29 mouse cellular contexts compared by ENCODE assay signal in the genomic region with DNA sequence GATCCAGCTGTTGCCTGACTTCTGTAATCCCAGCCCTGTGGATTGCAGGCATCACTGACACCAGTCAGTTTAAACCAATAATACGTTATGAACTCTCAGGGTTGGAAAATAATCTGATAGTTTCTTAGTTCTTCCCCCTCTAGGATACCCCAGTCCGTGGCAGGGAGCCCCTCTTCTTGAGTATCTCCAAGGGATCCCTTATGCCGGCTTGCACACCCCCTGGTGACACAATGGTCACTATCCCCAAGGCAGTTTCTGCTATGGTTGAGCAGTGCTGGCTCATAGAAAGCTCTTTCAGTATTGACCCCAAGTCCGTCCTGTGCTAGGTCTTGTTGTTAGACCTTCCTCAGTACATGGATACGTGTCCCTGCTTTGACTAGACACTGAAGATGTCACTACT. TPM values are rescaled to one million over a fixed set of nuclear protein-coding genes. Genes with fewer than 3 reads are reported as not detected.
"Had no signal": no experiment of that assay in that cellular context is flagged by ENCODE, and none has a peak within 500 bp of the region (broad histone marks: within the 10 kb centered on the region; RNA-seq: fewer than 3 reads in every experiment).

No protein-coding gene starts in this region.

- H3K4me3 ChIP-seq: embryonic facial prominence, embryonic 10.5 days; embryonic facial prominence, embryonic 12.5 days; embryonic facial prominence, embryonic 13.5 days; embryonic facial prominence, embryonic 15.5 days; erythroblast, embryonic 14.5 days; forebrain, embryonic 10.5 days; forebrain, embryonic 12.5 days; forebrain, embryonic 13.5 days; forebrain, embryonic 15.5 days; gastrocnemius, adult 2 months; heart, adult 2 months had no signal

- H3K9me3 ChIP-seq: embryonic facial prominence, embryonic 10.5 days; embryonic facial prominence, embryonic 12.5 days; embryonic facial prominence, embryonic 13.5 days; embryonic facial prominence, embryonic 15.5 days; forebrain, embryonic 10.5 days; forebrain, embryonic 12.5 days; forebrain, embryonic 13.5 days; forebrain, embryonic 15.5 days had no signal

- H3K27me3 ChIP-seq: embryonic facial prominence, embryonic 12.5 days; embryonic facial prominence, embryonic 13.5 days; embryonic facial prominence, embryonic 15.5 days; forebrain, embryonic 12.5 days; forebrain, embryonic 13.5 days; forebrain, embryonic 15.5 days had no signal

- H3K4me1 ChIP-seq: embryonic facial prominence, embryonic 12.5 days; forebrain, embryonic 10.5 days had no signal

- ATAC-seq: forebrain, embryonic 13.5 days; forebrain, embryonic 14.5 days; forebrain, embryonic 15.5 days; forebrain, embryonic 16.5 days had no signal

- DNase-seq: cerebellum, adult 18-20 months; cerebellum, adult 2 months; cerebellum, adult 8-10 months; cerebellum, adult 9-10 months; cerebellum, adult 9-11 months; cerebellum, postnatal 10 days; cerebellum, postnatal 14 days; cerebellum, postnatal 25 days; cerebellum, postnatal 36 days; embryo, embryonic 11 days; gastrocnemius, adult 2 months; gastrocnemius, postnatal 10 days; gastrocnemius, postnatal 14 days; gastrocnemius, postnatal 25 days; gastrocnemius, postnatal 36 days had no signal

- H3K9ac ChIP-seq: embryonic facial prominence, embryonic 12.5 days; embryonic facial prominence, embryonic 13.5 days; embryonic facial prominence, embryonic 15.5 days; forebrain, embryonic 12.5 days; forebrain, embryonic 13.5 days; forebrain, embryonic 15.5 days had no signal

- H3K36me3 ChIP-seq: embryonic facial prominence, embryonic 10.5 days; forebrain, embryonic 10.5 days; forebrain, embryonic 12.5 days; forebrain, embryonic 15.5 days had no signal

- H3K27ac ChIP-seq: embryonic facial prominence, embryonic 10.5 days; embryonic facial prominence, embryonic 12.5 days; embryonic facial prominence, embryonic 13.5 days; embryonic facial prominence, embryonic 15.5 days; forebrain, embryonic 10.5 days; forebrain, embryonic 12.5 days; forebrain, embryonic 13.5 days; forebrain, embryonic 15.5 days; gastrocnemius, adult 2 months; heart, adult 2 months had no signal

- H3K4me2 ChIP-seq: embryonic facial prominence, embryonic 12.5 days; embryonic facial prominence, embryonic 13.5 days; embryonic facial prominence, embryonic 15.5 days; forebrain, embryonic 12.5 days; forebrain, embryonic 13.5 days; forebrain, embryonic 15.5 days had no signal

RNA-seq across cellular contexts. Expression of a gene that starts 16.7 kb away (rescaled TPM):
- polyA plus RNA-seq: erythroblast, embryonic 14.5 days had no signal

RNA-seq across cellular contexts. Expression of a gene that starts 17.0 kb away (rescaled TPM):
- total RNA-seq: common myeloid progenitor, adult 5-6 weeks; granulocyte monocyte progenitor cell, adult 5-6 weeks had no signal
